Mouse (Mus musculus): ENCODE measurements at regions not wholly inside any gene's neighbourhood (a gene's known extent, or its start where the extent isn't known, plus 50 kb on each side); places are given as distances from the start of the nearest gene placed in this dataset.

- TF ChIP-seq POLR2A (IDR thresholded peaks at IDR 0.05; ENCODE audit: control insufficient read depth, low read depth, low read length) (no peak), CTCF (IDR thresholded peaks at IDR 0.05; ENCODE audit: control insufficient read depth, insufficient read depth, insufficient replicate concordance, low read depth, low read length) (no peak)
Measured at GRCm38 (mm10) chr8:115785769-115786168, 78.2 kb upstream of the Maf start.
